ENCODE assay signal across 25 mouse cellular contexts in the genomic region with DNA sequence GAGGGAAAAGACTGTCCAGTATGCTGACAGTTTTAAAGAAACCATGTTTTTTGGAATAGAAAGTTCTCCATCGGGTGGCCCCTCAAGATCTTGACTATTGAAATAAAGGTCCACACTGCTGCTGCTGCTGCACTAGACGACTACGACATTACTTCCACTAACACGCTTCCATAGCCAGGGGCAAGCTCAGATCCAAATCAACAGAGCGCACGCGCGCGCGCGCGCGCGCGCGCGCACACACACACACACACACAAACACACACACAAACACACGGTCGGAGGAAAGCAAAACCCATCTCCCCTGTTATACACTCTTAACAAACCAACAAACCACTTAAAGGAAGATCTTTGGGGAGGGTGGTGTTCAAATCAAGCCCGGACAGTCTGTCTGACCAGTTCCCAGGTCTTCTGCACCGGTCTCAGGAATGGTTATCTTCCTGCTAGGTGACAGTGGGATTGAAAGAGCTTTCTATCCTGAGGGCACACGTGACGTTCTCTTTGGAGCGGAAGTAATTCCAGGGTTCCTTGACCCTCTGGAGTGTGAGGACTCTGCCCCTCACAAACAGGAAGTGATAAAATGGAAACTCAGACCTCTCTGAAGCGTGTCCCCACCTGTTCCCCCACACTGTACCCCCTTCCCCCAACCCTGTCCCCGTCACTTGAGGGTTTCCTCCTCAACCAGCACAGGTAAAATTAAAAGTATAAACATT. TPM values are rescaled to one million over a fixed set of nuclear protein-coding genes. Genes with fewer than 3 reads are reported as not detected.
DNase-seq lines count a peak whose midpoint lies in the region; ATAC-seq and TF ChIP-seq lines count a peak whose summit lies in the region.
"Had no signal": no experiment of that assay in that cellular context is flagged by ENCODE, and none has a peak within 500 bp of the region (broad histone marks: within the 10 kb centered on the region; RNA-seq: fewer than 3 reads in every experiment).

No protein-coding gene starts in this region.

- H3K9ac ChIP-seq in lung, postnatal 0 days (replicated peaks; ENCODE audit: low read depth): no peak overlapping the region
- H3K9ac ChIP-seq in intestine, postnatal 0 days (ENCODE audit: low read depth, low read length): no peak overlapping the region
- H3K9ac ChIP-seq: forebrain, embryonic 13.5 days; heart, embryonic 13.5 days; lung, embryonic 15.5 days; neural tube, embryonic 12.5 days had no signal

- H3K36me3 ChIP-seq in lung, postnatal 0 days (ENCODE audit: insufficient read depth, low read length): no peaks in the 10 kb centered on the region
- H3K36me3 ChIP-seq in intestine, postnatal 0 days (ENCODE audit: control insufficient read depth, insufficient read depth): no peaks in the 10 kb centered on the region; the same call in 1 of the 2 replicates
- H3K36me3 ChIP-seq: lung, embryonic 15.5 days; neural tube, embryonic 12.5 days had no signal

- DNase-seq in heart, adult 11 months: peak; percentile 80
- DNase-seq in heart, postnatal 4 days: no peak
- no peak for DNase-seq in lung, postnatal 0 days (ENCODE audit: low spot score)
- DNase-seq in lung, postnatal 4 days: no peak
- no peak for DNase-seq in MN1 (ENCODE audit: low spot score)
- no peak for DNase-seq in kidney, postnatal 14 days
- DNase-seq: adrenal gland, adult 8-10 months; cerebellum, adult 2 months; cerebellum, postnatal 14 days; gastrocnemius, postnatal 36 days; heart, adult 2 months; heart, postnatal 14 days; kidney, adult 9 months; kidney, postnatal 10 days; liver; right cerebral cortex, postnatal 14 days; thymus, adult 18-20 months; thymus, postnatal 25 days had no signal

- no peak for TF ChIP-seq EP300 in lung, postnatal 0 days (IDR thresholded peaks at IDR 0.05)

- ATAC-seq in lung, postnatal 0 days: no peak
- peak; percentile 41; the same call in 1 of the 2 replicates for ATAC-seq in intestine, postnatal 0 days
- ATAC-seq: forebrain, embryonic 13.5 days; hindbrain, embryonic 16.5 days; midbrain, embryonic 16.5 days had no signal

- no peak overlapping the region for H3K4me2 ChIP-seq in lung, postnatal 0 days (replicated peaks; ENCODE audit: low read depth, low read length)
- H3K4me2 ChIP-seq in intestine, postnatal 0 days (replicated peaks; ENCODE audit: low read depth): 0 out of 2 replicates have a peak overlapping the region, but pooled peaks have one; percentile 13
- H3K4me2 ChIP-seq: forebrain, embryonic 13.5 days; heart, embryonic 13.5 days; lung, embryonic 15.5 days; neural tube, embryonic 12.5 days had no signal

- H3K27ac ChIP-seq in lung, postnatal 0 days (ENCODE audit: low read length): peak overlapping the region; percentile 43; the same call in 1 of the 2 replicates
- H3K27ac ChIP-seq in intestine, postnatal 0 days (ENCODE audit: low read depth, low read length): no peak overlapping the region
- H3K27ac ChIP-seq: forebrain, embryonic 13.5 days; heart, adult 2 months; heart, embryonic 13.5 days; lung, embryonic 15.5 days; neural tube, embryonic 12.5 days had no signal

- no peaks in the 10 kb centered on the region for H3K4me1 ChIP-seq in lung, postnatal 0 days (ENCODE audit: insufficient read depth, low read depth, low read length)
- H3K4me1 ChIP-seq in intestine, postnatal 0 days (replicated peaks; ENCODE audit: control insufficient read depth, insufficient read depth, low read length): no peaks in the 10 kb centered on the region
- H3K4me1 ChIP-seq: neural tube, embryonic 12.5 days had no signal

- H3K27me3 ChIP-seq in lung, postnatal 0 days (replicated peaks; ENCODE audit: insufficient read depth, low read length): no peaks in the 10 kb centered on the region
- H3K27me3 ChIP-seq in intestine, postnatal 0 days (replicated peaks; ENCODE audit: control insufficient read depth, insufficient read depth, low read length): no peaks in the 10 kb centered on the region
- H3K27me3 ChIP-seq: forebrain, embryonic 13.5 days; heart, embryonic 13.5 days; lung, embryonic 15.5 days; neural tube, embryonic 12.5 days had no signal

- H3K9me3 ChIP-seq in lung, postnatal 0 days (ENCODE audit: low read length): no peaks in the 10 kb centered on the region
- H3K9me3 ChIP-seq in intestine, postnatal 0 days (ENCODE audit: control insufficient read depth): no peaks in the 10 kb centered on the region
- H3K9me3 ChIP-seq: forebrain, embryonic 13.5 days; heart, embryonic 13.5 days; lung, embryonic 15.5 days; neural tube, embryonic 12.5 days had no signal

- H3K4me3 ChIP-seq in lung, postnatal 0 days (ENCODE audit: low read depth, low read length): no peak overlapping the region
- no peak overlapping the region for H3K4me3 ChIP-seq in intestine, postnatal 0 days (ENCODE audit: low read depth, low read length)
- H3K4me3 ChIP-seq: forebrain, embryonic 13.5 days; heart, adult 2 months; heart, embryonic 13.5 days; lung, embryonic 15.5 days; neural tube, embryonic 12.5 days had no signal

- 87% methylated on average over 26 of the region's 26 CpGs for WGBS in lung, postnatal 0 days
- WGBS in intestine, postnatal 0 days: 83% methylated on average over 26 of the region's 26 CpGs

- no peak for TF ChIP-seq CTCF in lung, postnatal 0 days (IDR thresholded peaks at IDR 0.05)
- no peak for TF ChIP-seq CTCF in intestine, postnatal 0 days (IDR thresholded peaks at IDR 0.05; ENCODE audit: low read depth)

RNA-seq across cellular contexts. Expression of a gene that starts 32.9 kb away (rescaled TPM):
- total RNA-seq in heart, postnatal 4 days (2021): 10 to 100 TPM; 48.1 to 52.5 TPM
- polyA plus RNA-seq in lung, postnatal 0 days (2015; fragmentation: Nextera tagmentation; extraction: Ambion mirVana): 46.3 and 52.1 TPM in 2 replicates
- polyA plus RNA-seq in intestine, postnatal 0 days (2015; fragmentation: Nextera tagmentation; extraction: Ambion mirVana): 42.3 and 51.6 TPM in 2 replicates
